Mouse (Mus musculus): ENCODE measurements around the gene Slc17a9.

DNA sequence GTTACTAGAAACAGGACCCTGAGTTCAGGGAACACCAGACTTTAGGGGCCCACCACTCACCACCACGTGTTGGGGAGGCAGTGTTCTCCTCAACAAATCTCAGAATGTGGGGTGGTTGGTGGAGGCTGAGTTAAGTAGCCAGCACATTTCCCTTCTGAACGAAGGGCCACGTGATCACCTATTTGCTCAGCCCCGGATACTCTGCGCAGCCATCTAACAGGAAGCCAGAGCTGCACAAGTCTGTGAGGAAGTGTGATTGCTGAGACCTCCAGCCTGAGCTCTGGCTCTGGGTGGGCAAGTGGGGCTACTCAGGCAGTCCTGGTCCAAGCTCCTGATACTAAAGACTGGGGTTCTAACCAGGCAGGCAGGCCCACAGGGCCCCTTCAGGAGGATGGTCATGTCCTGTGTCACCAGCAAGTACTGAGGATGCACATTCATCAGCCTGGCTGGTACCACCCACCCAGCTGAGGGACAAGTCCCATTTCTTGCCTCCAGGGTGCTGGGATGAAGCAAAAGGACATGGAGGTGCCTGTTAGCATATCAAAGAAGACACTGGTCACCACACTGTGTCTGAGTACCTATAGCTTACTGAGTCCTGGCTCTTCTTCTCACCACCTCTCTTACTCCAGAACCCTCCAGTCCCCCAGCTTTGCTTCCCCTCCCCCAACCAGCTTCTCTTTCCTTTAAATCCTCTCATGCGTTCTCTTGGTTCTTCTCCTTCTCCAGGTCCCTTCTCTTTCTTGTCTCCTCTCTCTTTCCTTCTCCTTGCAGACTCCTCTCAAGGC, 1.8 kb downstream of the Slc17a9 start:
- no peak for TF ChIP-seq CTCF (IDR thresholded peaks at IDR 0.05; ENCODE audit: control insufficient read depth, insufficient read depth, insufficient replicate concordance, low read depth, low read length)
- TF ChIP-seq POLR2A (IDR thresholded peaks at IDR 0.05; ENCODE audit: control insufficient read depth, low read depth, low read length), result no peak
